Mouse (Mus musculus): ENCODE measurements around the gene Disp2. TPM values are rescaled to one million over a fixed set of nuclear protein-coding genes. Genes with fewer than 3 reads are reported as not detected.

The Disp2 gene
- polyA plus RNA-seq, 1 experiment from 2014 or later, result 8.9 TPM

- no peak overlapping the region for H3K4me3 ChIP-seq
- 52% methylated on average over 5 of the region's 5 CpGs for whole genome bisulfite sequencing
- H3K27ac ChIP-seq, result no peak overlapping the region
- H3K27me3 ChIP-seq (ENCODE audit: insufficient read depth, poor library complexity, severe bottlenecking), result no peaks in the 10 kb centered on the region
- H3K9me3 ChIP-seq, result no peaks in the 10 kb centered on the region
- peaks cover 5% of the 10 kb centered on the region; the same call in 1 of the 2 replicates for H3K4me1 ChIP-seq (replicated peaks)
- H3K36me3 ChIP-seq, result peaks cover 32% of the 10 kb centered on the region
- no peak for DNase-seq (ENCODE audit: low spot score)
Observed at GRCm38 (mm10) chr2:118838330-118838729, 58.8 kb downstream of the Disp2 start.

- no peak for DNase-seq (ENCODE audit: low spot score)
- H3K27me3 ChIP-seq (ENCODE audit: insufficient read depth, poor library complexity, severe bottlenecking), result no peaks in the 10 kb centered on the region
- 79% methylated on average over 5 of the region's 5 CpGs for WGBS
- no peak overlapping the region for H3K27ac ChIP-seq
- H3K4me3 ChIP-seq, result no peak overlapping the region
- H3K36me3 ChIP-seq, result peaks cover 4% of the 10 kb centered on the region; the same call in 1 of the 2 replicates
- peaks cover 6% of the 10 kb centered on the region; the same call in 1 of the 2 replicates for H3K4me1 ChIP-seq (replicated peaks)
- no peaks in the 10 kb centered on the region for H3K9me3 ChIP-seq
Observed at GRCm38 (mm10) chr2:118841186-118841585, 61.7 kb downstream of the Disp2 start.

GRCm38 (mm10) chr2:118841774-118842173 lies 62.3 kb downstream of the Disp2 start:
- peaks cover 8% of the 10 kb centered on the region; the same call in 1 of the 2 replicates for H3K4me1 ChIP-seq (replicated peaks)
- no peak for DNase-seq (ENCODE audit: low spot score)
- H3K4me3 ChIP-seq, result no peak overlapping the region
- H3K9me3 ChIP-seq, result no peaks in the 10 kb centered on the region
- no peaks in the 10 kb centered on the region for H3K27me3 ChIP-seq (ENCODE audit: insufficient read depth, poor library complexity, severe bottlenecking)
- WGBS, result 87% methylated on average over 4 of the region's 4 CpGs
- H3K36me3 ChIP-seq, result no peaks in the 10 kb centered on the region
- H3K27ac ChIP-seq, result no peak overlapping the region

GRCm38 (mm10) chr2:118844427-118844826 lies 64.9 kb downstream of the Disp2 start:
- 87% methylated on average over 3 of the region's 3 CpGs for WGBS
- DNase-seq (ENCODE audit: low spot score), result no peak

GRCm38 (mm10) chr2:118846246-118846645 lies 66.7 kb downstream of the Disp2 start:
- WGBS, result 66% methylated on average over 7 of the region's 7 CpGs
- Histone ChIP-seq H3K27me3 (ENCODE audit: insufficient read depth, poor library complexity, severe bottlenecking) (no peaks in the 10 kb centered on the region), H3K27ac (no peak overlapping the region), H3K36me3 (no peaks in the 10 kb centered on the region), H3K4me1 (replicated peaks) (0 out of 2 replicates have a peak, but pooled peaks cover 3% of the 10 kb centered on the region), H3K9me3 (no peaks in the 10 kb centered on the region), H3K4me3 (no peak overlapping the region)
- no peak for DNase-seq (ENCODE audit: low spot score)

More at GRCm38 (mm10) chr2:118844427-118844826, 64.9 kb downstream of the Disp2 start:
- H3K27ac ChIP-seq, result no peak overlapping the region
- H3K4me1 ChIP-seq (replicated peaks), result 0 out of 2 replicates have a peak, but pooled peaks cover 3% of the 10 kb centered on the region
- no peaks in the 10 kb centered on the region for H3K36me3 ChIP-seq
- H3K9me3 ChIP-seq, result no peaks in the 10 kb centered on the region
- no peaks in the 10 kb centered on the region for H3K27me3 ChIP-seq (ENCODE audit: insufficient read depth, poor library complexity, severe bottlenecking)
- H3K4me3 ChIP-seq, result no peak overlapping the region

GRCm38 (mm10) chr2:118851756-118852155 lies 72.2 kb downstream of the Disp2 start:
- Histone ChIP-seq H3K4me3 (no peak overlapping the region), H3K27ac (no peak overlapping the region), H3K9me3 (no peaks in the 10 kb centered on the region), H3K27me3 (ENCODE audit: insufficient read depth, poor library complexity, severe bottlenecking) (no peaks in the 10 kb centered on the region), H3K36me3 (no peaks in the 10 kb centered on the region), H3K4me1 (replicated peaks) (peaks cover 4% of the 10 kb centered on the region; the same call in 1 of the 2 replicates)
- 26% methylated on average over 3 of the region's 3 CpGs for WGBS
- peak; percentile 12 for DNase-seq (ENCODE audit: low spot score)

Other genes with a start within 250 kb of the Disp2 start
- gene Bmf, start 230.0 kb upstream of the Disp2 start, polyA plus RNA-seq (2016; fragmentation: Nextera tagmentation; extraction: Ambion mirVana), result 4.8 and 4.9 TPM in 2 replicates
- 98.9 and 137 TPM in 2 replicates for gene Bub1b, start 181.5 kb upstream of the Disp2 start, polyA plus RNA-seq (2016; fragmentation: Nextera tagmentation; extraction: Ambion mirVana)
- gene Pak6, start 116.4 kb upstream of the Disp2 start, polyA plus RNA-seq (2016; fragmentation: Nextera tagmentation; extraction: Ambion mirVana), result 0.25 and 0.90 TPM in 2 replicates
- not detected in 2 replicates for gene Ankrd63, start 75.8 kb upstream of the Disp2 start, polyA plus RNA-seq (2016; fragmentation: Nextera tagmentation; extraction: Ambion mirVana)
- 0.31 and 0.43 TPM in 2 replicates for gene Plcb2, start 51.3 kb upstream of the Disp2 start, polyA plus RNA-seq (2016; fragmentation: Nextera tagmentation; extraction: Ambion mirVana)
- 22.1 and 22.9 TPM in 2 replicates for gene Inafm2, start 34.0 kb upstream of the Disp2 start, polyA plus RNA-seq (2016; fragmentation: Nextera tagmentation; extraction: Ambion mirVana)
- 0.50 and 0.55 TPM in 2 replicates for gene Ccdc9b, start 17.1 kb upstream of the Disp2 start, polyA plus RNA-seq (2016; fragmentation: Nextera tagmentation; extraction: Ambion mirVana)
- gene Phgr1, start 7.0 kb upstream of the Disp2 start, polyA plus RNA-seq (2016; fragmentation: Nextera tagmentation; extraction: Ambion mirVana), result not detected in 2 replicates
- 148 and 160 TPM in 2 replicates for gene Knstrn, start 34.3 kb downstream of the Disp2 start, polyA plus RNA-seq (2016; fragmentation: Nextera tagmentation; extraction: Ambion mirVana)
- 59.4 and 65.9 TPM in 2 replicates for gene Ivd, start 82.2 kb downstream of the Disp2 start, polyA plus RNA-seq (2016; fragmentation: Nextera tagmentation; extraction: Ambion mirVana)
- gene Bahd1, start 120.7 kb downstream of the Disp2 start, polyA plus RNA-seq (2016; fragmentation: Nextera tagmentation; extraction: Ambion mirVana), result 4.4 TPM in 2 replicates
- 17.2 and 20.6 TPM in 2 replicates for gene Chst14, start 146.8 kb downstream of the Disp2 start, polyA plus RNA-seq (2016; fragmentation: Nextera tagmentation; extraction: Ambion mirVana)
- gene Ccdc32, start 249.7 kb downstream of the Disp2 start, polyA plus RNA-seq (2016; fragmentation: Nextera tagmentation; extraction: Ambion mirVana), result 22.8 and 26.0 TPM in 2 replicates

Measured in hindbrain, embryonic 10.5 days (tissue).